Comparison of ENCODE assay signal across 8 mouse cellular contexts in the genomic region with DNA sequence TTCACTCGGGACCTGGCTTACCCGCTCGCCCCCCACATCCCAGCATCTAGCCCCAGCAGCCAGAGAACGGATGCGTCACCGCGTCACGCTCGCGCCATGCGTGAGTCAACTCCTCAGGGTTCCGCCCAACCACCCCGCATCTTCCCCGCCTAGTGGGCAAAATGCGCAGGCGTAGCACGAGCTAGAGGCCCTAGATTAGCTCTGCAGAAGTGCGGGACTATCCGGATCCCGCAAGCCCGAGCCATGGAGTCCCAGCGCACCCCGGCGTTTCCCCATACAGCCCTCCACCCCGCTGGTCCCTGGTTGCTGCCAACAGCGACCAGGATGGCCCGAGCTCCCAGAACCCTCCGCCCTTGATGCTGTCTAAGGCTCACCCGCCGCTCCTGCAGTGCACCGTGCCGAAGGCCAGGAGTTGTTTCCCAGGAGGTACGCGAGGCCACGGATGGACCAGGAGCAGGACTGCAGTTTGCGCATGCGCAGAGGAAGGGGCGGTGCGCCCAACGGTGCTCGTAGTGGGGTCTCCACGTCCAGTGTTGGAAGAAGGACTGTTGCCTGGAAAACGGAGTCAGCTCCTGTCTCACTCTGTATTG. TPM values are rescaled to one million over a fixed set of nuclear protein-coding genes. Genes with fewer than 3 reads are reported as not detected.
A peak's percentile ranks its signal among the peaks of the same experiment; 100 is the strongest.
DNase-seq lines count a peak whose midpoint lies in the region; ATAC-seq and TF ChIP-seq lines count a peak whose summit lies in the region.

A gene (minus strand): TSS at position 487 of the 590 bp plus-strand sequence.

- peak; percentile 93 for ATAC-seq in heart, embryonic 12.5 days (ENCODE audit: insufficient number of reproducible peaks, low FRiP score)
- peak; percentile 96 for ATAC-seq in kidney, embryonic 16.5 days (ENCODE audit: low FRiP score, low TSS enrichment)
- peak; percentile 61; the same call in 1 of the 2 replicates for ATAC-seq in monocyte, adult 5-6 weeks (replicated peaks; ENCODE audit: insufficient number of reproducible peaks, low FRiP score, low TSS enrichment, poor library complexity, severe bottlenecking)

- H3K36me3 ChIP-seq in erythroblast, embryonic 14.5 days (ENCODE audit: control insufficient read depth) = no peaks in the 10 kb centered on the region
- H3K36me3 ChIP-seq in heart, embryonic 12.5 days = peaks cover 12% of the 10 kb centered on the region
- peaks cover 4% of the 10 kb centered on the region; the same call in 1 of the 2 replicates for H3K36me3 ChIP-seq in kidney, embryonic 16.5 days (ENCODE audit: insufficient read depth, low read length)
- H3K36me3 ChIP-seq in liver, adult 2 months (ENCODE audit: control insufficient read depth, insufficient read depth, low read length) = no peaks in the 10 kb centered on the region

- H3K9me3 ChIP-seq in erythroblast, embryonic 14.5 days (ENCODE audit: control insufficient read depth, low read length) = no peaks in the 10 kb centered on the region
- no peaks in the 10 kb centered on the region for H3K9me3 ChIP-seq in heart, embryonic 12.5 days (replicated peaks)
- no peaks in the 10 kb centered on the region for H3K9me3 ChIP-seq in kidney, embryonic 16.5 days (ENCODE audit: low read length)

- 0 out of 2 replicates have a peak, but pooled peaks have one; percentile 15 for TF ChIP-seq POLR2A in liver, adult 2 months (IDR thresholded peaks at IDR 0.05; ENCODE audit: extremely low read depth, insufficient read depth, low read length)

- peaks cover 13% of the 10 kb centered on the region for H3K4me1 ChIP-seq in erythroblast, embryonic 14.5 days (ENCODE audit: control insufficient read depth)
- H3K4me1 ChIP-seq in heart, embryonic 12.5 days (replicated peaks) = peaks cover 10% of the 10 kb centered on the region
- H3K4me1 ChIP-seq in kidney, embryonic 16.5 days (ENCODE audit: insufficient read depth, low read length) = peaks cover 15% of the 10 kb centered on the region
- H3K4me1 ChIP-seq in liver, adult 2 months (ENCODE audit: control insufficient read depth, insufficient read depth, low read length) = no peaks in the 10 kb centered on the region

- WGBS in heart, embryonic 12.5 days = under 1% methylated on average over 43 of the region's 43 CpGs
- under 1% methylated on average over 43 of the region's 43 CpGs for WGBS in kidney, embryonic 16.5 days
- WGBS in liver, adult 2 months = under 1% methylated on average over 43 of the region's 43 CpGs

- no peaks in the 10 kb centered on the region for H3K79me2 ChIP-seq in liver, adult 2 months (ENCODE audit: control insufficient read depth, insufficient read depth, low read length)

- no peaks in the 10 kb centered on the region for H3K27me3 ChIP-seq in erythroblast, embryonic 14.5 days (ENCODE audit: control insufficient read depth)
- H3K27me3 ChIP-seq in heart, embryonic 12.5 days (replicated peaks) = no peaks in the 10 kb centered on the region
- H3K27me3 ChIP-seq in kidney, embryonic 16.5 days (ENCODE audit: insufficient read depth, low read length) = no peaks in the 10 kb centered on the region
- H3K27me3 ChIP-seq in liver, adult 2 months (ENCODE audit: control insufficient read depth, insufficient read depth, low read length) = no peaks in the 10 kb centered on the region

- TF ChIP-seq CTCF in liver, adult 2 months (IDR thresholded peaks at IDR 0.05; ENCODE audit: low read depth, low read length) = peak; percentile 39; the same call in 1 of the 2 replicates

- H3K4me3 ChIP-seq in erythroblast, embryonic 14.5 days (replicated peaks) = peak within 1 kb of the TSS; percentile 68
- peak within 1 kb of the TSS; percentile 84 for H3K4me3 ChIP-seq in heart, embryonic 12.5 days
- H3K4me3 ChIP-seq in kidney, embryonic 16.5 days (ENCODE audit: low read length) = peak within 1 kb of the TSS; percentile 87
- H3K4me3 ChIP-seq in liver, adult 2 months (ENCODE audit: insufficient read depth, low read depth, low read length) = peak within 1 kb of the TSS; percentile 66

- H3K27ac ChIP-seq in heart, embryonic 12.5 days (ENCODE audit: poor library complexity, severe bottlenecking) = peak within 1 kb of the TSS; percentile 90
- H3K27ac ChIP-seq in kidney, embryonic 16.5 days (ENCODE audit: low read length) = peak within 1 kb of the TSS; percentile 96
- H3K27ac ChIP-seq in liver, adult 2 months (replicated peaks; ENCODE audit: insufficient read depth, low read depth, low read length) = no peak within 1 kb of the TSS

- DNase-seq in CD4-positive, CD25-positive, alpha-beta regulatory T cell, adult 2 months (ENCODE audit: low read depth, low spot score) = peak; percentile 89
- peak; percentile 89 for DNase-seq in brain, embryonic 18.5 days (ENCODE audit: low read depth, low spot score)
- DNase-seq in liver, adult 2 months (ENCODE audit: extremely low read depth, low read depth, low spot score) = peak; percentile 31
- DNase-seq in spleen, postnatal 36 days (ENCODE audit: low spot score in 2 of 2) = peak; percentile 59 to 64

- peak within 1 kb of the TSS; percentile 90 for H3K9ac ChIP-seq in heart, embryonic 12.5 days
- H3K9ac ChIP-seq in kidney, embryonic 16.5 days (replicated peaks; ENCODE audit: low read length) = peak within 1 kb of the TSS; percentile 93
- H3K9ac ChIP-seq in liver, adult 2 months (ENCODE audit: low read depth, low read length) = peak within 1 kb of the TSS; percentile 64

- peak within 1 kb of the TSS; percentile 83 for H3K4me2 ChIP-seq in heart, embryonic 12.5 days
- peak within 1 kb of the TSS; percentile 86 for H3K4me2 ChIP-seq in kidney, embryonic 16.5 days (replicated peaks; ENCODE audit: low read depth, low read length)

RNA-seq across cellular contexts. Expression of the gene that starts here (rescaled TPM):
- not detected in 2 replicates for polyA plus RNA-seq in erythroblast, embryonic 14.5 days (2012)
- 5.9 and 7.1 TPM in 2 replicates for polyA plus RNA-seq in heart, embryonic 12.5 days (2016; fragmentation: Nextera tagmentation; extraction: Ambion mirVana)
- 8.1 and 9.3 TPM in 2 replicates for polyA plus RNA-seq in kidney, embryonic 16.5 days (2015; fragmentation: Nextera tagmentation; extraction: Ambion mirVana)
- 0.37 and 1.1 TPM in 2 replicates for total RNA-seq in liver, adult 2 months (2014; rRNA removed)
- polyA plus RNA-seq in liver, adult 2 months (2012; rRNA removed) = 0.10 and 0.17 TPM in 2 replicates
- total RNA-seq in monocyte, adult 5-6 weeks (2017) = 1.3 TPM in 1 of 3 replicates, not detected in the others

Comparison
In these comparisons a context has a peak if more than half of its experiments do, and no peak if none do; other contexts are left out.
1. DNase-seq: peak in every context shown above with its lines; median percentile 89 in CD4-positive, CD25-positive, alpha-beta regulatory T cell, adult 2 months; 89 in brain, embryonic 18.5 days; 62 in spleen, postnatal 36 days; 31 in liver, adult 2 months.